Mouse (Mus musculus): ENCODE data around the gene Gm4201. TPM values are rescaled to one million over a fixed set of nuclear protein-coding genes. Genes with fewer than 3 reads are reported as not detected.
"Not testable (repeated sequence)": the region's sequence is repeated elsewhere in the genome, so short reads cannot be mapped to it uniquely, and the experiment has no call there.

The Gm4201 gene
- total RNA-seq (2021) = not detected in 2 replicates
- long read RNA-seq, experiment 1 = 0 reads
- long read RNA-seq, experiment 2 = 0 reads

- not testable (repeated sequence) for DNase-seq
Measured at GRCm38 (mm10) chr7:22565243-22565642, at the start of gene Gm4201. TSS of gene Gm4201 (minus strand) at chr7:22565343.

DNA sequence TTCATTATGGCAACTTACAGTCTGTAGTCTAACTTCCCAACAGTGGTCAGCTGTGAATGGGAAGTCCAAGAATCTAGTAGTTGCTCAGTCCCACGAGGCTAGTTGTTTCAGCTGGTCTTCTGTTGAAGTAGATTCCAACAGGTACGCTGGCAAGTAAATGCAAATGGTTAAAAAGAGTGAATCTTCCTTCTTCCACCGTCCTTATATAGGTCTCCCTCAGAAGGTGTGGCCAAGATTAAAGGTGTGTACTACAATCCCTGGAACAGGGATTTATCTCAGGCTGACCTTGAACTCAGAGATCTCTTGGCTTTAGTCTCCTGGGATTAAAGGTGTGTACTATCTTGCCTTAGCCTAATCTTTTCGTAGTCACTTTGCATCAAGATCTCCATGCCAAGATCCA is 22.9 kb upstream of the Gm4201 start, which contains the start of gene Gm4565:
TSS of gene Gm4565 (minus strand) at position 101 of the 400 bp plus-strand sequence.
- not testable (repeated sequence) for DNase-seq

DNA sequence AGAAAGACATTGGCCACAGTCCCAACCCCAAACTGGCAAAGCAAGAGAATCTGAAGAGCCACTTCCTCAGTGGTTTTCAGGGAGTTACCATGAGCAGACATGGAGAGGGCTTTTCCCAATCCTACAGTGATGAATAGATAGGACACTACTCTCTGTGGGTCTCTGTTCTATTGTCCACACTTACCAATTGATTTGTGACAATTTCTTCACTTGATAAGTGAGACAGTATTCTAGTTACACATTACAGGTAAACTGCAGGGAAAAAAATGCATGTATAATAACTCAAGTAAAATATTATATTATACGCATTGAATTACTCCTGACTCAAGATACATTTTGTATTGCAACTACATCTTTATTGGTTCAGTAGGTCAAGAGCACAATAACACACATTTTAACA is 30.4 kb downstream of the Gm4201 start, which contains the start of gene Gm8677:
TSS of gene Gm8677 (minus strand) at position 101 of the 400 bp plus-strand sequence.
- DNase-seq = not testable (repeated sequence)

DNA sequence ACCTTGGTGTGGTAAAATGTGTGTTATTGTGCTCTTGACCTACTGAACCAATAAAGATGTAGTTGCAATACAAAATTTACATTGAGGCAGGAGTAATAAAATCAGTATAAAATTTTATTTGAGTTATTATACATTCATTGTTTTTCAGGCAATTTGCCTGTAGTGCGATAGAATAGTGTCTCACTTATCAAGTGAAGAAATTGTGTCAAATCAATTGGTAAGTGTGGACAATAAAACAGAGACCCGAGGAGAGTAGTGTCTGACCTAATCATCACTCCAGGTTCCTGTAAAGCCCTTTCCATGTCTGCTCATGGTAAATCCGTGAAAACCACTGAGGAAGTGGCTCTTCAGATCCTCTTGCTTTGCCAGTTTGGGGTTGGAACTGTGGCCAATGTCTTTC is 42.5 kb downstream of the Gm4201 start, which contains the start of gene Vmn1r152:
TSS of gene Vmn1r152 (plus strand) at position 301 of the 400 bp plus-strand sequence.
- not testable (repeated sequence) for DNase-seq

Other genes with a start within 250 kb of the Gm4201 start
- gene Gm4187, start 235.6 kb downstream of the Gm4201 start, total RNA-seq (2021) = not detected in 2 replicates
- gene Gm8660, start 194.3 kb downstream of the Gm4201 start, total RNA-seq (2021) = not detected in 2 replicates
- not detected in 2 replicates for gene Vmn1r148, start 151.8 kb downstream of the Gm4201 start, total RNA-seq (2021)
- not detected in 2 replicates for gene Vmn1r149, start 127.1 kb downstream of the Gm4201 start, total RNA-seq (2021)
- gene Gm10665, start 101.3 kb downstream of the Gm4201 start, total RNA-seq (2021) = not detected in 2 replicates
- not detected in 2 replicates for gene Vmn1r151, start 65.7 kb downstream of the Gm4201 start, total RNA-seq (2021)
- gene Vmn1r152, start 42.4 kb downstream of the Gm4201 start, total RNA-seq (2021) = not detected in 2 replicates
- gene Gm8677, start 30.5 kb downstream of the Gm4201 start, total RNA-seq (2021) = not detected in 2 replicates
- gene Gm4565, start 22.8 kb upstream of the Gm4201 start, total RNA-seq (2021) = not detected in 2 replicates
- not detected in 2 replicates for gene Vmn1r155, start 92.7 kb upstream of the Gm4201 start, total RNA-seq (2021)
- not detected in 2 replicates for gene Gm8693, start 127.0 kb upstream of the Gm4201 start, total RNA-seq (2021)
- gene Gm4567, start 154.4 kb upstream of the Gm4201 start, total RNA-seq (2021) = not detected in 2 replicates
- not detected in 2 replicates for gene Vmn1r157, start 196.4 kb upstream of the Gm4201 start, total RNA-seq (2021)
- not detected in 2 replicates for gene Vmn1r158, start 225.4 kb upstream of the Gm4201 start, total RNA-seq (2021)